Mouse (Mus musculus) ES-E14 (cell line): ENCODE data around the gene Lins1. TPM values are rescaled to one million over a fixed set of nuclear protein-coding genes. Genes with fewer than 3 reads are reported as not detected.

ENCODE experiments used
- DNase-seq: peaks from one replicate; pipeline ENCODE4 v3.0.0-alpha.2; 2013; ENCODE audit warnings: low read depth, low spot score
- H3K27ac ChIP-seq: 2 replicates; pipeline ENCODE4 v1.5.1; 2012; ENCODE audit warnings: low read depth, mild to moderate bottlenecking, low read length, moderate library complexity, mixed read lengths; ENCODE audit not compliant: poor library complexity, insufficient read depth, severe bottlenecking
- H3K36me3 ChIP-seq: 2 replicates; pipeline ENCODE4 v1.6.1; 2012; ENCODE audit warnings: mild to moderate bottlenecking, low read length, moderate library complexity, mixed read lengths; ENCODE audit not compliant: control insufficient read depth, poor library complexity, insufficient read depth, severe bottlenecking
- H3K4me1 ChIP-seq, 2 experiments: fragments of 150-350 bp in 1 of 2; sonication (generic) in 1 of 2; 2 replicates each; pipeline ENCODE4 v1.6.1; 2012; ENCODE audit warnings: low read length in 2 of 2, mild to moderate bottlenecking in 1 of 2, mixed read lengths in 1 of 2; ENCODE audit not compliant: control insufficient read depth in 2 of 2, insufficient read depth in 2 of 2, poor library complexity in 1 of 2
- H3K4me3 ChIP-seq, 2 experiments: fragments of 150-350 bp in 1 of 2; sonication (generic) in 1 of 2; 2 replicates each; pipeline ENCODE4 v1.5.1; 2012; ENCODE audit warnings: low read length in 2 of 2, low read depth in 1 of 2, mild to moderate bottlenecking in 1 of 2, mixed read lengths in 1 of 2; ENCODE audit not compliant: insufficient read depth in 1 of 2, poor library complexity in 1 of 2, severe bottlenecking in 1 of 2
- H3K9ac ChIP-seq: 2 replicates; pipeline ENCODE4 v1.6.1; 2012; ENCODE audit warnings: low read depth, mild to moderate bottlenecking, low read length, mixed read lengths; ENCODE audit not compliant: poor library complexity, insufficient read depth, severe bottlenecking
- H3K9me3 ChIP-seq: fragments of 150-350 bp; sonication (generic); 2 replicates; pipeline ENCODE4 v1.6.1; 2012; ENCODE audit warnings: low read depth, mild to moderate bottlenecking, low read length; ENCODE audit not compliant: control insufficient read depth, insufficient read depth
- CHD2 ChIP-seq: IDR thresholded peaks from 2 replicates; pipeline ENCODE4 v1.6.1; 2014; ENCODE audit warnings: mild to moderate bottlenecking, low read depth, low read length, inconsistent platforms
- HCFC1 ChIP-seq: IDR thresholded peaks from 2 replicates; pipeline ENCODE4 v1.6.1; 2012; ENCODE audit warnings: low read length, inconsistent platforms, borderline replicate concordance; ENCODE audit not compliant: insufficient read depth
- MAFK ChIP-seq: IDR thresholded peaks from 2 replicates; pipeline ENCODE4 v1.6.1; 2014; ENCODE audit warnings: mild to moderate bottlenecking, low read depth, low read length, inconsistent platforms; ENCODE audit not compliant: insufficient read depth
- ZC3H11A ChIP-seq: IDR thresholded peaks from 2 replicates; pipeline ENCODE4 v1.6.1; 2012; ENCODE audit warnings: low read depth, mild to moderate bottlenecking, inconsistent platforms, low read length, borderline replicate concordance
- ZNF384 ChIP-seq: IDR thresholded peaks from 2 replicates; pipeline ENCODE4 v1.6.1; 2012; ENCODE audit warnings: low read depth, low read length, inconsistent platforms
- in situ Hi-C, 2 experiments: fragments of 600-800 bp; cut with MboI; formaldehyde crosslinking; loops; one replicate each; pipeline ENCODE4 v1.15.1; 2025; ENCODE audit warnings: low sequenced_read_pairs in 2 of 2, inconsistent platforms in 1 of 2; ENCODE audit not compliant: unreplicated experiment in 2 of 2
- total RNA-seq: library from RNA; depleted of rRNA; stranded (reverse); fragments of 300-350 nt; gene quantifications from 2 replicates; pipeline ENCODE4 v1.2.3, GENCODE M21; 2012

Gene Lins1
- total RNA-seq, 1 experiment = 8.7 TPM

DNA sequence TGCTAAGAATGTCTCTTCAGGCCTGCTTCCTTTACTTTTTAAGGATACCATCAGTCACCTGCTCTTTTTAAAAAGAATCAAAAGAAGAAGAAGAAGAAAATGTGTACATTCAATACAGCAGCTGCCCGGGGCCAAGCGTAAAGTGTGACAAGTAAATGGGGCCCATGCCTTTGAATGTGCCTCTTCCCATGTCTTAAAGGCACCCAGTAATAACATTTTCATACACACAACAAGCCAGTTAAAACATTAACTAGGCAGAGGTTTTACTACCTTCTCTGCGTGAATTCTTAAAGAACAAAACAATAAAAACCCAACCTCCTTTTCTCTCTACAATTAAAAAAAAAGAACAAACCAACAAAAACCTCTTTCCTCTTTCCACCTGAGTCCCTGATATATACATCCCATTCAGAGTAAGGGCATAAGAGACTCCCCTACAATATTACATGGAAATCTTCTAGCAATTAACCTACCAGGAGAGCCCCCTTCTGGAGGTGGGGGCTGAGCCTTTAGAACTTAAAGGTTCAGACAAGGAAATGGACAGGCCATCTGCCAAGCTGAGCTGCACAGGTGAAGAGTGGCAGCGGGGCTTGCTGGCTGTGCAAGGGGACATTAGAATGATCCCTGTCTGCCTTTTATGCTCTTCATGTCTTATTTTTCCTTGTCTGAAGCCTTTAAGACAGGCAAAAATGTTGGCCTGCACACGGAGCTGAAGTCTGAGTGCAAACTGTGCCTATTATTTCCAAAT, 7.4 kb upstream of the Lins1 start:
- H3K36me3 ChIP-seq = peaks cover 15% of the 10 kb centered on the region; the same call in 1 of the 2 replicates
- H3K9me3 ChIP-seq = no peaks in the 10 kb centered on the region
- H3K9ac ChIP-seq = no peak overlapping the region
- in situ Hi-C loops = no loop called here
- H3K27ac ChIP-seq = no peak overlapping the region
- H3K4me1 ChIP-seq = no peaks in the 10 kb centered on the region
- DNase-seq = no peak
- no peak for TF ChIP-seq MAFK
- no peak for TF ChIP-seq HCFC1
- TF ChIP-seq ZNF384 = no peak
- no peak for TF ChIP-seq ZC3H11A
- no peak for TF ChIP-seq CHD2
- no peak overlapping the region for H3K4me3 ChIP-seq

DNA sequence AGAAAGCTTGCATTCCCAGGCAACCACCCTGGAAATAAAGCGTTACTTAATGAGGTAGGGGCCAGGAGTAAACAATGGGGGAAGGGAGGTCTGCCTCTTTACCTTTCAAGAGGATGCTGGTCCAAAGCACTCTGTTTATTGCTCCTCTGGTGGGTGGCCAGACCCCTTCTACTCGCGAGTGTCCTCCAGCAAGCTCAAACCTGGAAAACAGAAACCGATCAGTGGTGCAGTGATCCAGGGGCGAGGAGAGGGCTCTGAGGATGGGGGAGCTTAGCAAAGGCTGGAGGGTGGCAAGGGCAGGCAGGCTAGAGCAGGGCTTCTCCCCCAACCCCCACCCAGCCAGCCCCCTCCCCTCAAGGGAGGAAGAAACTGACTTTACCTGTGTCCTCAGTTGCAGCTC, 968 bp upstream of the Lins1 start:
- no peaks in the 10 kb centered on the region for H3K36me3 ChIP-seq

GRCm38 (mm10) chr7:66689294-66689619, 432 bp upstream of the Lins1 start, which contains the start of gene Asb7:
Gene Asb7, minus strand, starts transcription at chr7:66689596.
- no peaks in the 10 kb centered on the region for H3K9me3 ChIP-seq
- no peak for DNase-seq
- H3K4me3 ChIP-seq = peak within 1 kb of the TSS; percentile 92 to 99
- H3K4me1 ChIP-seq = no peaks in the 10 kb centered on the region
- TF ChIP-seq CHD2 (no peak), HCFC1 (no peak)
- H3K27ac ChIP-seq = peak within 1 kb of the TSS; percentile 33; the same call in 1 of the 2 replicates
- peak within 1 kb of the TSS; percentile 86 for H3K9ac ChIP-seq
- in situ Hi-C loops = no loop called here
- H3K36me3 ChIP-seq = no peaks in the 10 kb centered on the region

More for the DNA sequence above, 968 bp upstream of the Lins1 start:
- H3K4me1 ChIP-seq = no peaks in the 10 kb centered on the region
- no peak for DNase-seq
- no peak overlapping the region for H3K27ac ChIP-seq
- H3K4me3 ChIP-seq = peak overlapping the region; percentile 91 to 99
- peak overlapping the region; percentile 81 for H3K9ac ChIP-seq
- no peaks in the 10 kb centered on the region for H3K9me3 ChIP-seq
- no peak for TF ChIP-seq ZC3H11A
- TF ChIP-seq CHD2 = no peak
- no peak for TF ChIP-seq HCFC1
- no peak for TF ChIP-seq ZNF384
- TF ChIP-seq MAFK = no peak
- in situ Hi-C loops = no loop called here

DNA sequence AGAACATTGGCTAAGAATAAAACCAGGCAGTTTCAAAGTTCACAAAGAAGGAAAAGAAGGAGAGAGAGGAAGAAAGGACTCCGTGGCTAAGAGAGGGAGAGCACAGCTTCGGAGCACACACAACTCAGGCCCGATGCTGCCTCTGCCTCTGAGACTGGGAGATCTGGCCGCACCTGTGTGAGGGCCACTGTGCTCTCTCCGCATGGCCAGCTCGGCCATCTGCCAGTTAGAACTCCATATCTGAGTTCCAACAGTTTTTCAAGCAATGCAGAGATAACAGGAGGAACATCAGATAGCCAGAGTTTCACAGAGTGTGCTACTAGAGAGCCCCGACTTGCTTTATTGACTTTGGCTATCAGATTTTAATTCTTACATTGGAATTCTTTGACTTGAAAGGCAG, 4.8 kb downstream of the Lins1 start:
- Histone ChIP-seq H3K27ac (no peak overlapping the region), H3K36me3 (no peaks in the 10 kb centered on the region), H3K9ac (no peak overlapping the region), H3K4me1 (no peaks in the 10 kb centered on the region), H3K4me3 (no peak overlapping the region), H3K9me3 (no peaks in the 10 kb centered on the region)
- TF ChIP-seq HCFC1 = no peak
- TF ChIP-seq CHD2 = no peak
- TF ChIP-seq ZNF384 = no peak
- TF ChIP-seq ZC3H11A = no peak
- TF ChIP-seq MAFK = no peak
- in situ Hi-C loops = no loop called here
- no peak for DNase-seq

DNA sequence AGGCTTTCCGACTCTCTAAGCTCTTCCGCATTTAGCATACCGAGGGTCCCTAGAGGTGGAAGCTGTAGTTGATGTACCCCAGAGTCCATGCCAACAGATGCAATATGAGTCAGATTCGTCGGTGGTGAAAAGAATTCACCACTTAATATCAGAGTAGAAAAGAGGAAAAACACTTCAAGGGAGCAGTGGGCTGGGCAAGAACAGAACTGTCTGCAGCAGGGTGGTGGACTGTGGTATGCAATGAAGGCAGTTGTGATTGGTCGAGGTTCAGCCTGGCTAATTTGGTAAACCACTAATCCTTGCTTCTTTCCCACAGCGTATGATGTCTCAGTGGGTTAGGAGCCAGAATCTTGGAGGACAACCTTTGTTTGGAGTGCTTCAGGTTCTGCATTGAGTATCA, 13.0 kb downstream of the Lins1 start:
- in situ Hi-C loops = no loop called here
- H3K9me3 ChIP-seq = no peaks in the 10 kb centered on the region
- H3K4me3 ChIP-seq = no peak overlapping the region
- no peaks in the 10 kb centered on the region for H3K4me1 ChIP-seq
- H3K9ac ChIP-seq = no peak overlapping the region
- no peaks in the 10 kb centered on the region for H3K36me3 ChIP-seq
- H3K27ac ChIP-seq = no peak overlapping the region
- TF ChIP-seq ZC3H11A = no peak
- no peak for TF ChIP-seq ZNF384
- TF ChIP-seq MAFK = no peak
- no peak for DNase-seq
